Mouse (Mus musculus) lung, postnatal 0 days (tissue): Measurements from ENCODE around the gene 4931414P19Rik. TPM values are rescaled to one million over a fixed set of nuclear protein-coding genes. Genes with fewer than 3 reads are reported as not detected.
"Not testable (repeated sequence)": the region's sequence is repeated elsewhere in the genome, so short reads cannot be mapped to it uniquely, and the experiment has no call there.

Experiments used
- ATAC-seq: fragments of 200-750 bp; cut with Nextera tagmentation; 2 replicates; pipeline ENCODE4 v1.8.0; 2017; ENCODE audit warnings: moderate library complexity
- DNase-seq: peaks from one replicate; pipeline ENCODE4 v3.0.0-alpha.2; 2016; ENCODE audit warnings: low spot score
- H3K27ac ChIP-seq: fragments of 300-500 bp; sonication (generic); 2 replicates; pipeline ENCODE4 v1.5.1; 2014; ENCODE audit warnings: antibody characterized with exemption, mild to moderate bottlenecking, low read length, mixed read lengths
- H3K27me3 ChIP-seq: fragments of 300-500 bp; sonication (generic); replicated peaks from 2 replicates; pipeline ENCODE4 v1.6.1; 2014; ENCODE audit warnings: low read length, mixed read lengths; ENCODE audit not compliant: insufficient read depth
- H3K36me3 ChIP-seq: fragments of 300-500 bp; sonication (generic); 2 replicates; pipeline ENCODE4 v1.6.1; 2014; ENCODE audit warnings: low read length, mixed read lengths; ENCODE audit not compliant: insufficient read depth
- H3K4me1 ChIP-seq: fragments of 300-500 bp; sonication (generic); 2 replicates; pipeline ENCODE4 v1.6.1; 2014; ENCODE audit warnings: antibody characterized with exemption, low read depth, low read length, mixed read lengths; ENCODE audit not compliant: insufficient read depth
- H3K4me2 ChIP-seq: fragments of 300-500 bp; sonication (generic); replicated peaks from 2 replicates; pipeline ENCODE4 v1.6.1; 2014; ENCODE audit warnings: low read depth, mild to moderate bottlenecking, low read length, moderate library complexity, mixed read lengths
- H3K4me3 ChIP-seq: fragments of 300-500 bp; sonication (generic); 2 replicates; pipeline ENCODE4 v1.5.1; 2014; ENCODE audit warnings: low read depth, low read length
- H3K9ac ChIP-seq: fragments of 300-500 bp; sonication (generic); replicated peaks from 2 replicates; pipeline ENCODE4 v1.6.1; 2014; ENCODE audit warnings: low read depth, mild to moderate bottlenecking
- H3K9me3 ChIP-seq: fragments of 300-500 bp; sonication (generic); 2 replicates; pipeline ENCODE4 v1.6.1; 2016; ENCODE audit warnings: low read length, mixed read lengths
- CTCF ChIP-seq: IDR thresholded peaks from 2 replicates; pipeline ENCODE4 v1.5.1; 2016; ENCODE audit warnings: antibody characterized with exemption, mild to moderate bottlenecking
- EP300 ChIP-seq: IDR thresholded peaks from 2 replicates; pipeline ENCODE4 v1.6.1; 2016; ENCODE audit warnings: antibody characterized with exemption, mild to moderate bottlenecking, control low read depth
- WGBS: fragments of 180-500 bp; shearing (Covaris S2); extraction: QIAGEN DNeasy Blood & Tissue Kit; methylation state at CpG from one replicate; pipeline ENCODE4 v1.1.7; 2014; 5-methylcytosine and 5-hydroxymethylcytosine counted together
- polyA plus RNA-seq: library from polyadenylated mRNA; unstranded; fragments of >200 nt; fragmentation: Nextera tagmentation; extraction: Ambion mirVana; gene quantifications from 2 replicates; pipeline ENCODE4 v1.2.1, GENCODE M21; 2015

4931414P19Rik gene
- polyA plus RNA-seq, 1 experiment from 2014 or later, result 3.8 TPM

DNA sequence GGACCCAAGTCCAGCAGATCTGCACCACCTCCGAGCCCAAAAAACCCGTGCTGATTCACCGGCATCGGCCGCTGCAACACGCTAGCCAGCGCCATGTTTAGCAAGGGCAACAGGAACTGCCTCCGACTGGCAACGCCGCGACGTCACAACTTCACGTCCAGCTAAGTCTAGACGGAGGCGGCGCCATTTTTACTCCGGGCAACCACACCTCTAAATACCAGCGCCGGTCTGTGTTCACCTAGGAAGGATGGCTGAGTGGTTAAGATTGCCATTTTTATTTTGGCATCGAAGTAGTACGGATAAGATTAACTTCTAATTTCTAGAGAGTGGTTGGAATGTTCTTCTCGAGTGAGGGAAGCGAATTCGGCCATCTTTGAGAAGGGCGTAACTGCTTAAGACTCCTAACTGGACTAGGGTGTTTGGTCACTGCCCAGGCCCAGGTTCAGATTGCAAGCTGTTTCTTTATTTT lies 12.1 kb upstream of the 4931414P19Rik start, which contains the start of gene Psmb5:
Gene Psmb5, minus strand, starts transcription at position 126 of the 469 bp plus-strand sequence.
- no peaks in the 10 kb centered on the region for H3K36me3 ChIP-seq
- H3K9ac ChIP-seq, result peak within 1 kb of the TSS; percentile 70
- no peaks in the 10 kb centered on the region for H3K9me3 ChIP-seq
- H3K4me1 ChIP-seq, result 0 out of 2 replicates have a peak, but pooled peaks cover 3% of the 10 kb centered on the region
- peak within 1 kb of the TSS; percentile 79 for H3K4me2 ChIP-seq
- DNase-seq, result peak; percentile 96
- peak; percentile 95 for ATAC-seq
- under 1% methylated on average over 23 of the region's 25 CpGs for WGBS
- peak within 1 kb of the TSS; percentile 74 for H3K4me3 ChIP-seq
- TF ChIP-seq EP300, result peak; percentile 60; the same call in 1 of the 2 replicates
- no peak for TF ChIP-seq CTCF
- H3K27ac ChIP-seq, result peak within 1 kb of the TSS; percentile 60
- no peaks in the 10 kb centered on the region for H3K27me3 ChIP-seq

DNA sequence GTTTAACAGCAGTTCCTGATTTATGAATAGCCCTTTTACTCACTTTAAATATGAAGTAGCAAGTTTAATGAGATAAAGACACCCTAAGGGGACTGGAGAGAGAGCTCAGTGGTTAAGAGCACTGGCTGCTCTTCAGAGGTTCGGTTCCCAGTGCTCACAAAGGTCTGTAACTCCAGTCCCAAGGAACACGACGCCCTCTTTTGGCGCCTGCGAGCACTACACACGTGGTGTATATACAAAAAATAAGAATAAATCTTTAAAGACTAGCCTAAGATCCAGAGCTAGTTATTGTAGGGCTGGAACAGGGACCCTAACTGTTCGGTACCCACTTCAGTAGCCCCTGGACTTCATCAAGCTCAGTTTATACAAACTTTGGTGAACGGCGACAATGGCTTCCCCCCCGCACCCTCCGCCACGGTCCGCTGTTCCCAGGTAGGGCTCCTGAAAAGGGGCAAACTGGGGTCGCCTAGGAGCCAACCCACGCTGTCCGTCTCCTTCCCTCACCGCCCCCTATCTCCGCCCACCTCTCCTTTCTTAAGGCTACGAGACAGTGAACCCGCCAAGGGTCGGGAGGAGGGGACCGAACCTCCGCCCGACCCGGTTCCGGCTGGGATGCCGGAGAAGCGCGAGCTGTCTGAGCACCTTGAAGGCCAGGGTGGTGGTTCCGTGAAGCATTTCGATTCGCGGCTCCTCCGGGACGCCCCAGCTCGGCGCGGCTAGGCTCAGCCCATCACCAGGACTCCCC lies 11.5 kb upstream of the 4931414P19Rik start:
- Histone ChIP-seq H3K27me3 (no peaks in the 10 kb centered on the region), H3K4me2 (peak overlapping the region; percentile 79), H3K4me1 (0 out of 2 replicates have a peak, but pooled peaks cover 3% of the 10 kb centered on the region), H3K9me3 (no peaks in the 10 kb centered on the region), H3K36me3 (no peaks in the 10 kb centered on the region), H3K27ac (peak overlapping the region; percentile 60), H3K4me3 (peak overlapping the region; percentile 74), H3K9ac (peak overlapping the region; percentile 70)
- TF ChIP-seq CTCF (peak; percentile 25), EP300 (no peak)
- DNase-seq (peak; percentile 16), ATAC-seq (peak; percentile 43)
- WGBS, result 2% methylated on average over 38 of the region's 38 CpGs

DNA sequence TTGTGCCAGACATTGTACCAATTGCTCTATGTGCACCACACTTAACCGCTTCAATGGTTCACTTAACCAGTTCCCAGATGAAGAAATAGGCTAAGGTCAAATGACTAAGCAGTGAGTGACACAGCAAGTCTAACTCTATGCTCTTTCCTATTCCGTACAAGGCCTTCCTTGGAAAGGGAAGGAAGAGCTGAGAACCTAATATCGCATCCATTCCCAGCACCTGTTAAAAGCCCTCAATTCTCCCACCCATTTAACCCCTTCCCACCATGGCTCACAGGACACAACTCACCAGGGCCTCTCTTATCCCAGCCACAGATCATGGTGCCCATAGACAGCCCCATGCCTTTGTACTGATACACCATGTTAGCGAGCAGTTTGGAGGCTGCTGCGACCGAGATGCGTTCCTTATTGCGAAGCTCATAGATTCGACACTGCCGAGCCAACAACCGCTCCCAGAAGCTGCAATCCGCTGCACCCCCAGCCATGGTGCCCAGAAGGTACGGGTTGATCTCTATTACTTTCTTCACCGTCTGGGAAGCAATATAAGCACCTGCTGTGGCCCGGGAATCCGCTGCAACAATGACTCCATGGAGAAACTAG lies 10.5 kb upstream of the 4931414P19Rik start:
- Histone ChIP-seq H3K27ac (no peak overlapping the region), H3K4me2 (no peak overlapping the region), H3K9ac (no peak overlapping the region), H3K36me3 (no peaks in the 10 kb centered on the region), H3K27me3 (no peaks in the 10 kb centered on the region), H3K4me3 (no peak overlapping the region), H3K9me3 (no peaks in the 10 kb centered on the region), H3K4me1 (0 out of 2 replicates have a peak, but pooled peaks cover 3% of the 10 kb centered on the region)
- no peak for ATAC-seq
- 91% methylated on average over 16 of the region's 16 CpGs for WGBS
- no peak for TF ChIP-seq CTCF
- DNase-seq, result peak; percentile 31

GRCm38 (mm10) chr14:54614130-54614529 lies 8.3 kb upstream of the 4931414P19Rik start:
- not testable (repeated sequence) for DNase-seq, H3K4me1 ChIP-seq, H3K9me3 ChIP-seq, H3K27ac ChIP-seq, H3K4me3 ChIP-seq, H3K27me3 ChIP-seq, H3K36me3 ChIP-seq, ATAC-seq, H3K9ac ChIP-seq, H3K4me2 ChIP-seq
- WGBS, result 89% methylated on average over 10 of the region's 16 CpGs

DNA sequence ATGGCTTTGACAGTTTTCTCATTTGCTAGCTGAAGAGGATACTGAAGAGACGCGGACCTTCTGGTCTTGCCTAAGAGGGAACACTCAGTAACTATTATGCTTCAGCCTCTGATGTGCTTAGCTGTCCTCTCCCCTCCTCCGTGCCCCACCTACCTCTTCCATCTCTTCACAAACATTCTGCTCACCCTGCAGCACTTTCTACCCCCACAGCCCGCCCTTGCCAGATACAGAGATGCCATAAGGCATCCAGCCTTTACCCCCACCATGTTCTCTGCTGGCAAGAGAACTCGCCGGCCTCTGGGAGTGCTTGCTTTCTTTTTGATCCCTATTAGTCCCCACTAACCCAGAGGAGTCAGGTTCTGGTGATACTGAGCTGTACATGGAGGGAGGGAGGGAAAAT lies 4.9 kb upstream of the 4931414P19Rik start:
- H3K4me1 ChIP-seq, result no peaks in the 10 kb centered on the region
- WGBS, result 77% methylated on average over 6 of the region's 6 CpGs
- DNase-seq, result no peak

GRCm38 (mm10) chr14:54609962-54610361 lies 4.2 kb upstream of the 4931414P19Rik start:
- no peak for TF ChIP-seq EP300
- peak; percentile 72 for TF ChIP-seq CTCF
- Histone ChIP-seq H3K27ac (no peak overlapping the region), H3K9me3 (no peaks in the 10 kb centered on the region), H3K4me1 (no peaks in the 10 kb centered on the region), H3K36me3 (no peaks in the 10 kb centered on the region), H3K4me2 (no peak overlapping the region), H3K9ac (no peak overlapping the region), H3K27me3 (no peaks in the 10 kb centered on the region), H3K4me3 (no peak overlapping the region)
- DNase-seq (peak; percentile 36), ATAC-seq (no peak)
- 87% methylated on average over 4 of the region's 4 CpGs for WGBS

More for the DNA sequence above, 4.9 kb upstream of the 4931414P19Rik start:
- ATAC-seq, result no peak
- Histone ChIP-seq H3K4me3 (no peak overlapping the region), H3K4me2 (no peak overlapping the region), H3K9me3 (no peaks in the 10 kb centered on the region), H3K9ac (no peak overlapping the region), H3K36me3 (no peaks in the 10 kb centered on the region), H3K27ac (no peak overlapping the region), H3K27me3 (no peaks in the 10 kb centered on the region)
- TF ChIP-seq CTCF (no peak), EP300 (no peak)
